Mouse (Mus musculus) adrenal gland (tissue): ENCODE measurements around the gene Pik3r3.

Source experiments
- intact Hi-C: fragments of 180-260 bp; cut with DNase I; formaldehyde crosslinking; loops from one replicate; pipeline ENCODE4 v1.15.1; 2025
- long read RNA-seq, 2 experiments: library from polyadenylated mRNA; unstranded; transcript quantifications; one replicate each; pipeline ENCODE4 v2.0.0; 2020; ENCODE audit warnings: borderline replicate concordance in 1 of 2; ENCODE audit not compliant: insufficient replicate concordance in 1 of 2

Pik3r3 gene
- long read RNA-seq, experiment 1, full-length matches to known transcripts: 2 of 4 reads
- long read RNA-seq, experiment 1, partial matches to known transcripts: 1 of 4 reads
- long read RNA-seq, experiment 1, other reads (novel, unspliced or antisense): 1 of 4 reads
- long read RNA-seq, experiment 2, full-length matches to known transcripts: 1 of 7 reads
- long read RNA-seq, experiment 2, partial matches to known transcripts: 6 of 7 reads
- long read RNA-seq, experiment 2, other reads (novel, unspliced or antisense): 0 of 7 reads

GRCm38 (mm10) chr4:116221140-116221851 is at the start of gene Pik3r3:
TSS of gene Pik3r3 (plus strand) at chr4:116221618.
- intact Hi-C loops: loop anchor here (5.0 kb wide), 1 partner anchor 49 kb away; the partner anchor contains the start of genes 1700042G07Rik and Gm49337

- intact Hi-C loops: loop anchor here (5.0 kb wide), 1 partner anchor 49 kb away; the partner anchor contains the start of gene Pik3r3
Observed at GRCm38 (mm10) chr4:116173072-116173471, 48.3 kb upstream of the Pik3r3 start, which contains the start of the genes 1700042G07Rik and Gm49337. TSS of gene 1700042G07Rik (plus strand) at chr4:116173372. TSS of gene Gm49337 (plus strand) at chr4:116173384.

- intact Hi-C loops: loop anchor here (5.0 kb wide), 1 partner anchor 49 kb away; the partner anchor contains the start of gene Pik3r3
Observed at GRCm38 (mm10) chr4:116173752-116174151, 47.7 kb upstream of the Pik3r3 start.

- intact Hi-C loops: loop anchor here (5.0 kb wide), 1 partner anchor 48 kb away; the partner anchor contains the start of gene Pik3r3
Observed at GRCm38 (mm10) chr4:116174466-116175116, 46.8 kb upstream of the Pik3r3 start.

GRCm38 (mm10) chr4:116175136-116175535 is 46.3 kb upstream of the Pik3r3 start:
- intact Hi-C loops: no loop called here

- intact Hi-C loops: no loop called here
Observed at GRCm38 (mm10) chr4:116175711-116176542, 45.5 kb upstream of the Pik3r3 start.

GRCm38 (mm10) chr4:116176543-116176988 is 44.9 kb upstream of the Pik3r3 start:
- intact Hi-C loops: no loop called here

- intact Hi-C loops: no loop called here
Observed at GRCm38 (mm10) chr4:116177140-116177539, 44.3 kb upstream of the Pik3r3 start.

- intact Hi-C loops: no loop called here
Observed at GRCm38 (mm10) chr4:116182079-116182478, 39.3 kb upstream of the Pik3r3 start.

GRCm38 (mm10) chr4:116182745-116183144 is 38.7 kb upstream of the Pik3r3 start:
- intact Hi-C loops: no loop called here

GRCm38 (mm10) chr4:116185083-116185482 is 36.3 kb upstream of the Pik3r3 start:
- intact Hi-C loops: no loop called here

GRCm38 (mm10) chr4:116192286-116192835 is 29.1 kb upstream of the Pik3r3 start:
- intact Hi-C loops: no loop called here

GRCm38 (mm10) chr4:116193583-116194383 is 27.6 kb upstream of the Pik3r3 start:
- intact Hi-C loops: no loop called here

- intact Hi-C loops: no loop called here
Observed at GRCm38 (mm10) chr4:116198422-116198821, 23.0 kb upstream of the Pik3r3 start.

- intact Hi-C loops: no loop called here
Observed at GRCm38 (mm10) chr4:116204422-116204821, 17.0 kb upstream of the Pik3r3 start.

- intact Hi-C loops: no loop called here
Observed at GRCm38 (mm10) chr4:116206531-116206930, 14.9 kb upstream of the Pik3r3 start.

GRCm38 (mm10) chr4:116208891-116209290 is 12.5 kb upstream of the Pik3r3 start:
- intact Hi-C loops: no loop called here

- intact Hi-C loops: no loop called here
Observed at GRCm38 (mm10) chr4:116215895-116216605, 5.4 kb upstream of the Pik3r3 start.

- intact Hi-C loops: no loop called here
Observed at GRCm38 (mm10) chr4:116217046-116217445, 4.4 kb upstream of the Pik3r3 start.
